Comparison of ENCODE assay signal across 10 mouse cellular contexts in the genomic region with DNA sequence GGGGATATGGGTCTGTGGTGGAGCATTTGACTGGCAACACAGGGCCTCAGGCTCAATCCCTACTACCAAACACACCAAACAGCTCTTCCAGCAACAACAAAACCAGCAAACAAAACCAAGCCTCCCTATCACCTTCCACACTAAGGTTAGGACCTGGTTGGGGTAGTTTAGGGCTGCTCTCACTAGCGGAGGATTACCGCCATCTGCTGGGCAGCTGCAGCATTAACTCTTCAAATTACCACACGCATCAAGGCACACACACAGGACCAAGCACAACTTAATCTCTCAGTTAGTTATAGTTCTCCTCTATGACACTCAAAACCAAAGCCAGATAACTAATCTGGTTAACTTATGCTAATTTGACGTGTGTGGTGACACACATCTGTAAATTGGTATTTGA. TPM values are rescaled to one million over a fixed set of nuclear protein-coding genes. Genes with fewer than 3 reads are reported as not detected.
DNase-seq lines count a peak whose midpoint lies in the region; ATAC-seq and TF ChIP-seq lines count a peak whose summit lies in the region.
"Had no signal": no experiment of that assay in that cellular context is flagged by ENCODE, and none has a peak within 500 bp of the region (broad histone marks: within the 10 kb centered on the region; RNA-seq: fewer than 3 reads in every experiment).

No protein-coding gene starts in this region.

- no peak overlapping the region for H3K27ac ChIP-seq in testis, adult 2 months (ENCODE audit: control insufficient read depth, insufficient read depth, low read depth, low read length)
- no peak overlapping the region for H3K27ac ChIP-seq in heart, postnatal 0 days (ENCODE audit: low read depth)
- no peak overlapping the region for H3K27ac ChIP-seq in neural tube, embryonic 11.5 days (ENCODE audit: low read depth, low read length)

- peaks cover 11% of the 10 kb centered on the region for H3K4me1 ChIP-seq in testis, adult 2 months (ENCODE audit: control insufficient read depth, insufficient read depth, low read length)
- H3K4me1 ChIP-seq in heart, postnatal 0 days (ENCODE audit: control insufficient read depth, insufficient read depth), result peaks cover 7% of the 10 kb centered on the region
- H3K4me1 ChIP-seq in neural tube, embryonic 11.5 days (ENCODE audit: control insufficient read depth, insufficient read depth, low read length), result no peaks in the 10 kb centered on the region

- no peaks in the 10 kb centered on the region for H3K9me3 ChIP-seq in heart, postnatal 0 days (replicated peaks; ENCODE audit: control insufficient read depth, low read length)
- no peaks in the 10 kb centered on the region for H3K9me3 ChIP-seq in neural tube, embryonic 11.5 days (ENCODE audit: control insufficient read depth, low read length)

- TF ChIP-seq POLR2A in testis, adult 2 months (IDR thresholded peaks at IDR 0.05; ENCODE audit: control insufficient read depth, low read depth, low read length), result no peak

- H3K4me3 ChIP-seq in testis, adult 2 months (ENCODE audit: control insufficient read depth, low read depth, low read length), result no peak overlapping the region
- H3K4me3 ChIP-seq in heart, postnatal 0 days (ENCODE audit: low read depth, low read length), result no peak overlapping the region
- H3K4me3 ChIP-seq in neural tube, embryonic 11.5 days (ENCODE audit: low read depth, low read length), result no peak overlapping the region
- H3K4me3 ChIP-seq: myocyte had no signal

- intact Hi-C loops in left cerebral cortex, postnatal 36 days (cut with DNase I), result loop anchor here (5.0 kb wide), 3 partner anchors 43 to 88 kb away; partner anchors contain the start of gene Pnrc1

- 7% methylated on average over 4 of the region's 4 CpGs for WGBS in heart, postnatal 0 days
- WGBS in neural tube, embryonic 11.5 days, result 0% methylated on average over 4 of the region's 4 CpGs

- H3K9ac ChIP-seq in heart, postnatal 0 days (replicated peaks; ENCODE audit: low read depth, low read length), result no peak overlapping the region
- no peak overlapping the region for H3K9ac ChIP-seq in neural tube, embryonic 11.5 days (ENCODE audit: low read length)

- no peak for DNase-seq in testis, postnatal 14 days (ENCODE audit: low spot score)
- DNase-seq in adrenal gland, adult 8-10 months, result peak; percentile 20
- DNase-seq in embryo, embryonic 10.5 days (ENCODE audit: low spot score), result peak; percentile 81
- no peak for DNase-seq in heart, postnatal 0 days (ENCODE audit: low spot score)
- DNase-seq in left cerebral cortex, postnatal 36 days (ENCODE audit: low spot score in 2 of 2), result peak; percentile 23 to 33
- DNase-seq in neural tube, embryonic 11.5 days (ENCODE audit: low spot score), result peak; percentile 67
- DNase-seq in urinary bladder, postnatal 4 days (ENCODE audit: low spot score in 2 of 2), result no peak

- H3K27me3 ChIP-seq in testis, adult 2 months (ENCODE audit: control insufficient read depth, insufficient read depth, low read length), result no peaks in the 10 kb centered on the region
- H3K27me3 ChIP-seq in heart, postnatal 0 days (ENCODE audit: control insufficient read depth, insufficient read depth, low read length), result no peaks in the 10 kb centered on the region
- H3K27me3 ChIP-seq in neural tube, embryonic 11.5 days (ENCODE audit: control insufficient read depth, insufficient read depth, low read length), result no peaks in the 10 kb centered on the region

- no peak overlapping the region for H3K4me2 ChIP-seq in heart, postnatal 0 days (ENCODE audit: low read depth, low read length)
- no peak overlapping the region for H3K4me2 ChIP-seq in neural tube, embryonic 11.5 days (ENCODE audit: low read depth)

- no peak for TF ChIP-seq EP300 in heart, postnatal 0 days (IDR thresholded peaks at IDR 0.05; ENCODE audit: low read depth)

- no peaks in the 10 kb centered on the region for H3K36me3 ChIP-seq in testis, adult 2 months (ENCODE audit: control insufficient read depth, insufficient read depth, low read length)
- no peaks in the 10 kb centered on the region for H3K36me3 ChIP-seq in heart, postnatal 0 days (replicated peaks; ENCODE audit: control insufficient read depth, insufficient read depth, low read length)
- no peaks in the 10 kb centered on the region for H3K36me3 ChIP-seq in neural tube, embryonic 11.5 days (ENCODE audit: control insufficient read depth, insufficient read depth, low read length)

- ATAC-seq in heart, postnatal 0 days (ENCODE audit: insufficient read depth, low read depth), result peak; percentile 58
- no peak for ATAC-seq in neural tube, embryonic 11.5 days (ENCODE audit: insufficient read depth, low FRiP score, low TSS enrichment)

- peak; percentile 68; the same call in 1 of the 2 replicates for TF ChIP-seq CTCF in testis, adult 2 months (IDR thresholded peaks at IDR 0.05; ENCODE audit: control insufficient read depth, insufficient read depth, insufficient replicate concordance, low read depth, low read length)
- TF ChIP-seq CTCF in heart, postnatal 0 days (IDR thresholded peaks at IDR 0.05; ENCODE audit: low read depth), result peak; percentile 69

RNA-seq across cellular contexts. Expression of gene Srsf12, which starts 4.1 kb away (rescaled TPM):
- 1.6 and 2.5 TPM in 2 replicates for polyA plus RNA-seq in testis, adult 2 months (2012; rRNA removed)
- total RNA-seq in adrenal gland, adult 8-10 months (2022), result 1 to 10 TPM in 3 of 4 experiments, under 1 TPM in 1; 0.63 to 2.4 (median 2.1) TPM
- 0.19 TPM in 1 of 2 replicates, not detected in the other for total RNA-seq in heart, postnatal 0 days (2014; rRNA removed; ENCODE audit: low replicate concordance)
- 0.38 and 0.48 TPM in 2 replicates for polyA plus RNA-seq in heart, postnatal 0 days (2015; fragmentation: Nextera tagmentation; extraction: Ambion mirVana)
- 10 to 100 TPM; 23.6 to 26.8 TPM for total RNA-seq in left cerebral cortex, postnatal 36 days (2021)
- polyA plus RNA-seq in neural tube, embryonic 11.5 days (2014; fragmentation: Nextera tagmentation; extraction: Ambion mirVana), result 9.5 and 10.9 TPM in 2 replicates
- total RNA-seq: gastrocnemius, postnatal 36 days had no signal
- polyA plus RNA-seq: myocyte had no signal

RNA-seq across cellular contexts. Expression of gene Pm20d2, which starts 15.1 kb away (rescaled TPM):
- polyA plus RNA-seq in testis, adult 2 months (2012; rRNA removed), result 1.2 and 1.4 TPM in 2 replicates
- total RNA-seq in adrenal gland, adult 8-10 months (2022), result 10 to 100 TPM; 15.6 to 42.2 (median 27.4) TPM
- total RNA-seq in heart, postnatal 0 days (2014; rRNA removed; ENCODE audit: low replicate concordance), result 10.3 and 11.1 TPM in 2 replicates
- 2.8 and 4.4 TPM in 2 replicates for polyA plus RNA-seq in heart, postnatal 0 days (2015; fragmentation: Nextera tagmentation; extraction: Ambion mirVana)
- total RNA-seq in left cerebral cortex, postnatal 36 days (2021), result 1 to 10 TPM; 5.8 to 6.1 TPM
- 0.95 TPM in 2 replicates for polyA plus RNA-seq in neural tube, embryonic 11.5 days (2014; fragmentation: Nextera tagmentation; extraction: Ambion mirVana)
- polyA plus RNA-seq: myocyte had no signal

Comparison
In these comparisons a context has a peak if more than half of its experiments do, and no peak if none do; other contexts are left out.
1. DNase-seq: peak in adrenal gland, adult 8-10 months (single experiment), embryo, embryonic 10.5 days (single experiment), left cerebral cortex, postnatal 36 days (2 of 2) and neural tube, embryonic 11.5 days (single experiment); none in testis, postnatal 14 days (single experiment), heart, postnatal 0 days (single experiment) and urinary bladder, postnatal 4 days (0 of 2).
2. RNA of gene Srsf12, which starts 4.1 kb away (total RNA-seq): 23.6 to 26.8 TPM in left cerebral cortex, postnatal 36 days; 0.63 to 2.4 TPM in adrenal gland, adult 8-10 months and 0.19 TPM in heart, postnatal 0 days; every median in the first group is over 4 times any median in the second.